Mouse (Mus musculus): ENCODE measurements at regions not wholly inside any gene's neighbourhood (a gene's known extent, or its start where the extent isn't known, plus 50 kb on each side); places are given as distances from the start of the nearest gene placed in this dataset.

DNA sequence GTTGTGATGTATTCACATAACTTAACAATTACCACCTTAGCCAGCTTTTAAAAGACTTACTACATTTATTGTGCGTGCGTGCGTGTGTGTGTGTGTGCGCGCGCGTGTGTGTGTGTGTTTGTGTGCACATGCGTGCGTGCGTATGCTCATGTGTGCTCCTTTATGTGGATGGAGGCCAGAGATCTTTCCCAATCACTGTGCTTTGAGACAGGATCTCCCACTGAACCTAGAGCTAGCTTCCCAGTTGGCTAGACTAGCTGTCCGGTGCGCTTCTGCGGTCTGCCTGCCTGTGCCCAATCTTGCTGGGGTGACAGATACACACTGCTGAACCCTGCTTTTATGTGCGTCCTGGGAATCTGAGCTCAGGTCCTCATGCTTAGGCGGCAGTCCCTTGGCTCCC lies 50.1 kb upstream of the Arhgap29 start:
- no peak for ATAC-seq (replicated peaks; ENCODE audit: insufficient number of reproducible peaks, low FRiP score, low TSS enrichment, low read depth)
- Histone ChIP-seq H3K9me3 (replicated peaks; ENCODE audit: control insufficient read depth, low read length) (no peaks in the 10 kb centered on the region), H3K36me3 (replicated peaks; ENCODE audit: control insufficient read depth, insufficient read depth, low read depth, low read length) (no peaks in the 10 kb centered on the region), H3K4me1 (ENCODE audit: control insufficient read depth, insufficient read depth, low read length) (no peaks in the 10 kb centered on the region), H3K27ac (replicated peaks; ENCODE audit: low read depth, low read length) (no peak overlapping the region), H3K27me3 (ENCODE audit: control insufficient read depth, insufficient read depth, low read length) (no peaks in the 10 kb centered on the region), H3K4me2 (ENCODE audit: low read depth, low read length) (no peak overlapping the region), H3K4me3 (ENCODE audit: low read depth, low read length) (no peak overlapping the region), H3K9ac (replicated peaks; ENCODE audit: low read length) (no peak overlapping the region)
- 86% methylated on average over 15 of the region's 15 CpGs for WGBS
- no peak for DNase-seq (ENCODE audit: low spot score)

DNA sequence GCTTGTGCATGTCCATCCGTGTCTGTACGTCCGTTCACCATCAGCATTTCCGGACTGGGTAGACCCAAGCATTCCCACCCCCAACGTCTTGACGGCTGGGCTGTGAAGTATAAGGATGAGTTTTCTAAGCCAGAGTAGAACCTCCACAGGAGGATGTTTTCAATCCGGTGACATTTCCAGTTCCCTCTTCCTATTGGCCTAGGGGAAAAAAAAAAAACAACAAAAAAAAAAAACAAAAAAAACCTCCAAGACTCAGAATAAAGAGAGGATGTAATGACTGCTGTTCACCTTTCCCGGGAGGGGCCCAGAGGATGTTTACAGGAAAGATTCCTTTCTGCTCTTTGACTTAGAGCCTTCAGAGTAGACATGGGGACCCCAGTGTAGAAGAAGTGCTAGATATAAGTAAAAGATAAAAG lies 51.9 kb upstream of the Arhgap29 start:
- 70% methylated on average over 8 of the region's 8 CpGs for WGBS
- no peak overlapping the region for H3K27ac ChIP-seq (replicated peaks; ENCODE audit: low read depth, low read length)
- ATAC-seq (replicated peaks; ENCODE audit: insufficient number of reproducible peaks, low FRiP score, low TSS enrichment, low read depth): no peak
- H3K36me3 ChIP-seq (replicated peaks; ENCODE audit: control insufficient read depth, insufficient read depth, low read depth, low read length): no peaks in the 10 kb centered on the region
- DNase-seq (ENCODE audit: low spot score): no peak
- no peaks in the 10 kb centered on the region for H3K9me3 ChIP-seq (replicated peaks; ENCODE audit: control insufficient read depth, low read length)
- no peak overlapping the region for H3K9ac ChIP-seq (replicated peaks; ENCODE audit: low read length)
- H3K4me2 ChIP-seq (ENCODE audit: low read depth, low read length): no peak overlapping the region
- H3K4me3 ChIP-seq (ENCODE audit: low read depth, low read length): no peak overlapping the region
- H3K27me3 ChIP-seq (ENCODE audit: control insufficient read depth, insufficient read depth, low read length): no peaks in the 10 kb centered on the region
- no peaks in the 10 kb centered on the region for H3K4me1 ChIP-seq (ENCODE audit: control insufficient read depth, insufficient read depth, low read length)

DNA sequence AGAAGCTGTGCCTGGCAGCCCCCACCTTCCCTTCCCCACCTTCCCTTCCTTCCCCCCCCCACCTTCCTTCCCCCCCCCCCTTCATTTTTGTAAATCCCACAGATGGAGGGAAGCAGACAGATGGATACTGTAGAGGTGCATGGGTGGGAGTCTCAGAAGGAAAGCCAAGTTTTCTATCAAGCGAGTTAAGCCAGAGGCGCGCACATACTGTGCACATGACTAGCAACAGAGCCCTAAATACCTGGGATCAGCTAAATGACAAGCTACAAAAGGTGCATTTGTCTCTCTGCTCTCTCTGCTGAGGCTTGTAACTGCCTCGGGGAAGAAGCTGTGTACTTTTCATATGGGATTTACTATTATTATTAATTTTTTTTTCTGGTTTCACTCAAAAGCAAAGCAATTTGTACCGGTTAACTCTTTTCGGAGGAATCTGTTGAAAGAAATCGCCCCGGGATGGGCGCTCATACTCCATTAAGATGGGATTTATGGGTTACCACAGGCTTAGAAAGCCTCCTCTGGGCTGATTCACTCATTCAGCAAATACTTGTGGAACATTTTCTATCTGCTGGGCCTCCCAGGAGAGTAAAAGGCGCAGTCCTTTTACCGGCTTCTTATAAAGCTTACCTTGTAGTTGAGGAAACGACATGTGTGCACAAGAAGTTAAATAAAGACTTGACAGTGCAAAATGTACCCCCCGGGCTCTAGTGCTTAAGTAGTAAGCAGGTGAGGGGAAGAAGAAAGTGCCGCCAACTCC lies 54.3 kb upstream of the Arhgap29 start:
- Histone ChIP-seq H3K9ac (replicated peaks; ENCODE audit: low read length) (no peak overlapping the region), H3K9me3 (replicated peaks; ENCODE audit: control insufficient read depth, low read length) (no peaks in the 10 kb centered on the region), H3K4me3 (ENCODE audit: low read depth, low read length) (no peak overlapping the region), H3K4me1 (ENCODE audit: control insufficient read depth, insufficient read depth, low read length) (no peaks in the 10 kb centered on the region), H3K36me3 (replicated peaks; ENCODE audit: control insufficient read depth, insufficient read depth, low read depth, low read length) (no peaks in the 10 kb centered on the region), H3K27ac (replicated peaks; ENCODE audit: low read depth, low read length) (no peak overlapping the region), H3K27me3 (ENCODE audit: control insufficient read depth, insufficient read depth, low read length) (no peaks in the 10 kb centered on the region), H3K4me2 (ENCODE audit: low read depth, low read length) (no peak overlapping the region)
- WGBS: 82% methylated on average over 14 of the region's 14 CpGs
- ATAC-seq (replicated peaks; ENCODE audit: insufficient number of reproducible peaks, low FRiP score, low TSS enrichment, low read depth) (no peak), DNase-seq (ENCODE audit: low spot score) (peak; percentile 48)

DNA sequence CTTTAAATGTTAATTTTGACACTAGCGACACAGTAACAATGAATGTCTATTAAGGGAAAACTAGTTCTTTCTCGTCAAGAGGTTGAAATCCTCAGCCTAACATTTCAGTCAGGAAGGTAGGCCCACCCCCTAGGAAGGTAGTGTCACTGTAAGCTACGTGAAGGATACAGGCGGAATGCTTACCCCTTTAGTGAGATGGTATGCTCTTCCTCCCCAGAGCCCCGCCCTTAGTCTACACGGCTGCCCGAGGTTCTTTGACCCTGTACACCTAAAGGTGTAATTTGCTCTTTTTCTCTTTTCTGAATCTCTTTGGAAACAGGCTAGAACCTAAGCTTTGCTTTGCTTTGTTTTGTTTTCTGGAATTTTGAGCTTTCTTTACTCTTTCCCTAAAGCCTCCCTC lies 58.7 kb upstream of the Arhgap29 start:
- H3K9me3 ChIP-seq (replicated peaks; ENCODE audit: control insufficient read depth, low read length): no peaks in the 10 kb centered on the region
- ATAC-seq (replicated peaks; ENCODE audit: insufficient number of reproducible peaks, low FRiP score, low TSS enrichment, low read depth): no peak
- H3K27ac ChIP-seq (replicated peaks; ENCODE audit: low read depth, low read length): no peak overlapping the region
- DNase-seq (ENCODE audit: low spot score): no peak
- no peaks in the 10 kb centered on the region for H3K4me1 ChIP-seq (ENCODE audit: control insufficient read depth, insufficient read depth, low read length)
- no peak overlapping the region for H3K4me3 ChIP-seq (ENCODE audit: low read depth, low read length)
- H3K9ac ChIP-seq (replicated peaks; ENCODE audit: low read length): no peak overlapping the region
- 82% methylated on average over 7 of the region's 7 CpGs for WGBS
- H3K36me3 ChIP-seq (replicated peaks; ENCODE audit: control insufficient read depth, insufficient read depth, low read depth, low read length): no peaks in the 10 kb centered on the region
- H3K27me3 ChIP-seq (ENCODE audit: control insufficient read depth, insufficient read depth, low read length): no peaks in the 10 kb centered on the region
- no peak overlapping the region for H3K4me2 ChIP-seq (ENCODE audit: low read depth, low read length)

DNA sequence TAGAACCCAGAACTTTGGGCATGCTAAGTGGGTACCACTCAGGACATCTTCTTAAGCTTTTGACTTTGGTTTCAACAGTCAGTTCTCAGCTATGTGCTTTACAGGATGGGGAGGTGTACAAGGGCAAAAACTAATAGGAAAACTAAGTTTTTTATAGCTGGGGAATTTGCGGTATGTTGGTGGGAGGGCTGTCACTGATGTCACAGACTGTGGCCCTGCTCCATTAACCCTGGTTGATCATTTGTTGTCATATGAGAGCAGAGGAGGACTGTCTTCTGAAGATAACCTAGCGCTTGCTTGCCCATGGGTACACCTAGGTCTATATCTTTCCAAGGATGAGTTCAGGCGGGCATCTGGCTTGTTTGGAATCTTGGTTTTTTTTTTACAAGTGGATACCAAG lies 59.7 kb upstream of the Arhgap29 start:
- Histone ChIP-seq H3K27me3 (ENCODE audit: control insufficient read depth, insufficient read depth, low read length) (no peaks in the 10 kb centered on the region), H3K4me2 (ENCODE audit: low read depth, low read length) (no peak overlapping the region), H3K9ac (replicated peaks; ENCODE audit: low read length) (no peak overlapping the region), H3K4me3 (ENCODE audit: low read depth, low read length) (no peak overlapping the region), H3K36me3 (replicated peaks; ENCODE audit: control insufficient read depth, insufficient read depth, low read depth, low read length) (no peaks in the 10 kb centered on the region), H3K4me1 (ENCODE audit: control insufficient read depth, insufficient read depth, low read length) (no peaks in the 10 kb centered on the region), H3K27ac (replicated peaks; ENCODE audit: low read depth, low read length) (no peak overlapping the region), H3K9me3 (replicated peaks; ENCODE audit: control insufficient read depth, low read length) (no peaks in the 10 kb centered on the region)
- ATAC-seq (replicated peaks; ENCODE audit: insufficient number of reproducible peaks, low FRiP score, low TSS enrichment, low read depth): no peak
- DNase-seq (ENCODE audit: low spot score): no peak
- WGBS: 83% methylated on average over 3 of the region's 3 CpGs

DNA sequence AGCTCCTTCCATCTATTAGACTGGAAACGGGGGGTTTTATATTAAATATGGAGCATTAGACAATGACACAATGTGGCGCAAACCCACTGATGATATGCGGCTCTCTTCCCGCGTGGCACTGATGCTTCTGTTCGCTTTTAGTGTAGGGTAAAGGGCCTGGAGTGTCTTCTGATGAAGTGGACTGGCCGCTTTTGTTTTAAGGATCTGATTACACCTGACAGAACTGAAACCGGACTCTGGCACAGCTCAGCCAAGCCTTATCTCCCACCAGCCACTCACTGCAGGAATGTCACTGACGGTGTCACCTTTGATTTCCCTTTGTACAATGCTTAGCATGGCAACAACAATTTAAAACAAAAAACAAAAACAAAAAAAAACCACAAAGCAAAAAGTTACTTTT lies 61.0 kb upstream of the Arhgap29 start:
- H3K4me2 ChIP-seq (ENCODE audit: low read depth, low read length): no peak overlapping the region
- H3K4me3 ChIP-seq (ENCODE audit: low read depth, low read length): no peak overlapping the region
- no peaks in the 10 kb centered on the region for H3K36me3 ChIP-seq (replicated peaks; ENCODE audit: control insufficient read depth, insufficient read depth, low read depth, low read length)
- H3K4me1 ChIP-seq (ENCODE audit: control insufficient read depth, insufficient read depth, low read length): no peaks in the 10 kb centered on the region
- DNase-seq (ENCODE audit: low spot score) (no peak), ATAC-seq (replicated peaks; ENCODE audit: insufficient number of reproducible peaks, low FRiP score, low TSS enrichment, low read depth) (no peak)
- 48% methylated on average over 9 of the region's 9 CpGs for WGBS
- no peak overlapping the region for H3K9ac ChIP-seq (replicated peaks; ENCODE audit: low read length)
- no peaks in the 10 kb centered on the region for H3K9me3 ChIP-seq (replicated peaks; ENCODE audit: control insufficient read depth, low read length)
- no peak overlapping the region for H3K27ac ChIP-seq (replicated peaks; ENCODE audit: low read depth, low read length)
- no peaks in the 10 kb centered on the region for H3K27me3 ChIP-seq (ENCODE audit: control insufficient read depth, insufficient read depth, low read length)

DNA sequence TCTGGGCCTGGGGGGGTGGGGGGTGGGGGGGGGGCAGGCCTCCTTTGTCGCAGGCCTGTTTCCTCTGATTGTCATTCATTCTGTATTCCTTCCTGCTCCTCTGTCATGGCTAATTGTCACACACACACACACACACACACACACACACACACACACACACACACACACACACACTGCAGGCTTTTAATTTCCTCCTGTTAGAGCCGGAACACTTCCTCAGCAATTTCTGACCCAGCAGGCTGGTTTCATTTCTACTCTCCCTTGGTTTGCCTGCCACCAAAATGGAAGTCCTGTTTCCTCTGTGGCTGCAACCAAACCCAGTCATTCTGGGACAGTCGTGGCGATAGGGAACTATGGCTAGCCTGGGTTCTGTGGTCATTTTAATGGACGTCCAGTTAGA lies 61.8 kb upstream of the Arhgap29 start:
- no peak for ATAC-seq (replicated peaks; ENCODE audit: insufficient number of reproducible peaks, low FRiP score, low TSS enrichment, low read depth)

DNA sequence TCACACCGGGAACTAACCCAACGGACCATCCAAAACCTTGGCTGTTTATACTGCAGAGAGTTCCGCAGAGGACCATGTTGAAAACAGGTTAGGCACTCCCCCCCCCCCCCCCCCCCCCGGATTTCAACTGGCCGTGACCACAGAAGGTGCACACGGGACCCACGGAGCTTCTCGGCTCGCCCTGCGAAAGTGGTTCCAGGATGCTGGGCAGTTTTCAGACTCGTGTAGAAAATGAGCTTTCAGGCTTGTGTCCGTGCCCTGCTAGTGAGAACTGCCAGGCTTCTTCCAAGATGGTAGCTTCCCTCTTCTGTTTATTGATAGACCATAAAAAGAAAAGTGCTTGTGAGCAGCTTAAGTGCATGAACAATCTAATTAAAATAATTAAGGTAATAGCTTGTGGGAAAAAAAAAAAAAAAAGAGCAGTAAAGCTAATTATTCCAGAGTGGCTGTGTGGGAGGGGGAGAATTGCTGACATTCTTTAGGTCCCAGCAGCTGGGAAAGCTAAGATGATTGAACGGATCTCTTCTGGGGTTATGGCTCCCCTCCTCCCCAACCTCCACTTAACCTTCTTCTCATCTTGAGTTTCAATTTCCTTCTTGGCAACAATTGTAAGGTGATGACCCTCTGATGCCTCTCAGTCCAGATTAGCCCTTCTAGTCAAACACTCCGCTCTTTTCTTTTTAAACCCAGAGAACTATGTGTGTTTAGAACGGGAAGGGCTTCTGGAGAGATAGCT lies 65.3 kb upstream of the Arhgap29 start:
- Histone ChIP-seq H3K36me3 (replicated peaks; ENCODE audit: control insufficient read depth, insufficient read depth, low read depth, low read length) (no peaks in the 10 kb centered on the region), H3K27me3 (ENCODE audit: control insufficient read depth, insufficient read depth, low read length) (no peaks in the 10 kb centered on the region), H3K4me3 (ENCODE audit: low read depth, low read length) (no peak overlapping the region), H3K9me3 (replicated peaks; ENCODE audit: control insufficient read depth, low read length) (no peaks in the 10 kb centered on the region), H3K27ac (replicated peaks; ENCODE audit: low read depth, low read length) (no peak overlapping the region), H3K9ac (replicated peaks; ENCODE audit: low read length) (no peak overlapping the region), H3K4me2 (ENCODE audit: low read depth, low read length) (peak overlapping the region; percentile 16; the same call in 1 of the 2 replicates), H3K4me1 (ENCODE audit: control insufficient read depth, insufficient read depth, low read length) (no peaks in the 10 kb centered on the region)
- peak; percentile 48 for DNase-seq (ENCODE audit: low spot score)
- ATAC-seq (replicated peaks; ENCODE audit: insufficient number of reproducible peaks, low FRiP score, low TSS enrichment, low read depth): no peak
- 17% methylated on average over 15 of the region's 15 CpGs for WGBS

More for the DNA sequence above, 61.8 kb upstream of the Arhgap29 start:
- Histone ChIP-seq H3K4me2 (ENCODE audit: low read depth, low read length) (no peak overlapping the region), H3K9me3 (replicated peaks; ENCODE audit: control insufficient read depth, low read length) (no peaks in the 10 kb centered on the region), H3K4me3 (ENCODE audit: low read depth, low read length) (no peak overlapping the region), H3K4me1 (ENCODE audit: control insufficient read depth, insufficient read depth, low read length) (no peaks in the 10 kb centered on the region), H3K9ac (replicated peaks; ENCODE audit: low read length) (no peak overlapping the region), H3K27me3 (ENCODE audit: control insufficient read depth, insufficient read depth, low read length) (no peaks in the 10 kb centered on the region), H3K27ac (replicated peaks; ENCODE audit: low read depth, low read length) (no peak overlapping the region), H3K36me3 (replicated peaks; ENCODE audit: control insufficient read depth, insufficient read depth, low read depth, low read length) (no peaks in the 10 kb centered on the region)
- DNase-seq (ENCODE audit: low spot score): no peak
- WGBS: 31% methylated on average over 5 of the region's 5 CpGs

All from embryonic facial prominence, embryonic 11.5 days (tissue).